Mouse (Mus musculus): Measurements from ENCODE around the gene Psmd11. TPM values are rescaled to one million over a fixed set of nuclear protein-coding genes. Genes with fewer than 3 reads are reported as not detected.
"Not testable (repeated sequence)": the region's sequence is repeated elsewhere in the genome, so short reads cannot be mapped to it uniquely, and the experiment has no call there.

Gene Psmd11
- total and polyA plus RNA-seq, 2 experiments from 2014 or later, result 33.4 to 310 TPM

- H3K36me3 ChIP-seq (ENCODE audit: insufficient read depth), result peaks cover 26% of the 10 kb centered on the region
- H3K4me3 ChIP-seq (ENCODE audit: low read depth, low read length), result 0 out of 2 replicates have a peak overlapping the region, but pooled peaks have one; percentile 100
- H3K9me3 ChIP-seq (ENCODE audit: low read length), result no peaks in the 10 kb centered on the region
- peak overlapping the region; percentile 67 for H3K4me2 ChIP-seq (ENCODE audit: low read depth)
- peaks cover 25% of the 10 kb centered on the region for H3K4me1 ChIP-seq (ENCODE audit: insufficient read depth)
- ATAC-seq (no peak), DNase-seq (no peak)
- H3K27me3 ChIP-seq (ENCODE audit: insufficient read depth, low read length), result no peaks in the 10 kb centered on the region
- H3K27ac ChIP-seq (ENCODE audit: low read depth, low read length), result no peak overlapping the region
- WGBS, result 61% methylated on average over 2 of the region's 2 CpGs
- no peak overlapping the region for H3K9ac ChIP-seq
- no peak for TF ChIP-seq CTCF (IDR thresholded peaks at IDR 0.05; ENCODE audit: low read depth)
Observed at GRCm38 (mm10) chr11:80386790-80387189, 41.6 kb upstream of the Psmd11 start.

DNA sequence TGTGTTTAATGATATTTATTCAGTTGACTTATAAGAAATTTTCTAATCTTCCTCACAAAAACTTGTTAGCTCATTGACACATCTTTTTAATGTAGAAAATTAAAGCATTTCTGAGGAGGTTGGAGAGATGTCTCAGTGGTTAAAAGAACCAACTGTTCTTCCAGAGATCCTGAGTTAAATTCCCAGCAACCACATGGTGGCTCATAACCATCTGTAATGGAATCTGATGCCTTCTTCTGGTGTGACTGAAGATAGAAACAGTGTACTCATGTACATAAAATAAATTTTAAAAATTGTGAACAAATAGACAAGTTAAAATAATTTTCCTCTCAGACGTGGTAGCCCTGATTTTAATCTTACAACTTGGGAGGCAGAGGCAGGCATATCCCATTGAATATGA is 38.5 kb upstream of the Psmd11 start:
- H3K27ac ChIP-seq (ENCODE audit: low read depth, low read length), result no peak overlapping the region
- no peaks in the 10 kb centered on the region for H3K27me3 ChIP-seq (ENCODE audit: insufficient read depth, low read length)
- TF ChIP-seq CTCF (IDR thresholded peaks at IDR 0.05; ENCODE audit: low read depth), result no peak
- H3K9me3 ChIP-seq (ENCODE audit: low read length), result no peaks in the 10 kb centered on the region
- H3K4me1 ChIP-seq (ENCODE audit: insufficient read depth), result peaks cover 22% of the 10 kb centered on the region
- WGBS, result 64% methylated on average over 1 of the region's 1 CpGs
- no peak overlapping the region for H3K4me2 ChIP-seq (ENCODE audit: low read depth)
- H3K4me3 ChIP-seq (ENCODE audit: low read depth, low read length), result no peak overlapping the region
- DNase-seq, result no peak
- ATAC-seq, result no peak
- peaks cover 44% of the 10 kb centered on the region for H3K36me3 ChIP-seq (ENCODE audit: insufficient read depth)
- no peak overlapping the region for H3K9ac ChIP-seq

- Histone ChIP-seq H3K4me3 (ENCODE audit: low read depth, low read length) (no peak overlapping the region), H3K36me3 (ENCODE audit: insufficient read depth) (peaks cover 60% of the 10 kb centered on the region), H3K4me1 (ENCODE audit: insufficient read depth) (peaks cover 5% of the 10 kb centered on the region; the same call in 1 of the 2 replicates), H3K27ac (ENCODE audit: low read depth, low read length) (no peak overlapping the region), H3K4me2 (ENCODE audit: low read depth) (no peak overlapping the region), H3K9ac (no peak overlapping the region), H3K9me3 (ENCODE audit: low read length) (no peaks in the 10 kb centered on the region), H3K27me3 (ENCODE audit: insufficient read depth, low read length) (no peaks in the 10 kb centered on the region)
- no peak for DNase-seq
- no peak for TF ChIP-seq CTCF (IDR thresholded peaks at IDR 0.05; ENCODE audit: low read depth)
- WGBS, result 92% methylated on average over 2 of the region's 2 CpGs
- ATAC-seq, result no peak
Observed at GRCm38 (mm10) chr11:80391407-80392120, 36.9 kb upstream of the Psmd11 start.

- DNase-seq, result no peak
- ATAC-seq, result no peak
- peaks cover 63% of the 10 kb centered on the region for H3K36me3 ChIP-seq (ENCODE audit: insufficient read depth)
- no peak overlapping the region for H3K9ac ChIP-seq
- no peak overlapping the region for H3K4me3 ChIP-seq (ENCODE audit: low read depth, low read length)
- H3K27me3 ChIP-seq (ENCODE audit: insufficient read depth, low read length), result no peaks in the 10 kb centered on the region
- H3K27ac ChIP-seq (ENCODE audit: low read depth, low read length), result no peak overlapping the region
- no peaks in the 10 kb centered on the region for H3K9me3 ChIP-seq (ENCODE audit: low read length)
- 95% methylated on average over 3 of the region's 3 CpGs for WGBS
- H3K4me2 ChIP-seq (ENCODE audit: low read depth), result no peak overlapping the region
- no peak for TF ChIP-seq CTCF (IDR thresholded peaks at IDR 0.05; ENCODE audit: low read depth)
- H3K4me1 ChIP-seq (ENCODE audit: insufficient read depth), result no peaks in the 10 kb centered on the region
Observed at GRCm38 (mm10) chr11:80395930-80396329, 32.5 kb upstream of the Psmd11 start.

DNA sequence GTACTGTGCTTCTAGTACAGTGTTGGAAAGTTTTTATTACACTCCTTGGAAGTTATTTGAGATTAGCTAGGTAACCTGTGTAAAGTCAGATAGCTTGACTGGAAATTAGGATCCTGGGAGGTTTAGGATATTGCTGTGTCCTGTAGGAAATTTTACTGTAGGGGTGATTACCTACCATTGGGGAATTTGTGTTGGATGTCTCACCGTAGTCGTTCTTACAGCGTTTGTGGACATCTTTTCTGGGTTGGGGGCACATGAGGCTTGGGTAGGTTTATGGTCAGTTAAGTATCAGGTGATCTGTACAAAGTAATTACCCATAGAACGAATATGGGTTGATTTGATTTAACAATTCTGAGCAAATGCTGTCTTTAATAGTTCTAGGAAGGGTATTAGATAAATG is 31.8 kb upstream of the Psmd11 start:
- ATAC-seq (no peak), DNase-seq (no peak)
- Histone ChIP-seq H3K27ac (ENCODE audit: low read depth, low read length) (no peak overlapping the region), H3K9me3 (ENCODE audit: low read length) (no peaks in the 10 kb centered on the region), H3K4me2 (ENCODE audit: low read depth) (no peak overlapping the region), H3K9ac (no peak overlapping the region), H3K27me3 (ENCODE audit: insufficient read depth, low read length) (no peaks in the 10 kb centered on the region), H3K4me1 (ENCODE audit: insufficient read depth) (no peaks in the 10 kb centered on the region), H3K36me3 (ENCODE audit: insufficient read depth) (peaks cover 59% of the 10 kb centered on the region), H3K4me3 (ENCODE audit: low read depth, low read length) (no peak overlapping the region)
- TF ChIP-seq CTCF (IDR thresholded peaks at IDR 0.05; ENCODE audit: low read depth), result no peak
- 95% methylated on average over 4 of the region's 4 CpGs for WGBS

DNA sequence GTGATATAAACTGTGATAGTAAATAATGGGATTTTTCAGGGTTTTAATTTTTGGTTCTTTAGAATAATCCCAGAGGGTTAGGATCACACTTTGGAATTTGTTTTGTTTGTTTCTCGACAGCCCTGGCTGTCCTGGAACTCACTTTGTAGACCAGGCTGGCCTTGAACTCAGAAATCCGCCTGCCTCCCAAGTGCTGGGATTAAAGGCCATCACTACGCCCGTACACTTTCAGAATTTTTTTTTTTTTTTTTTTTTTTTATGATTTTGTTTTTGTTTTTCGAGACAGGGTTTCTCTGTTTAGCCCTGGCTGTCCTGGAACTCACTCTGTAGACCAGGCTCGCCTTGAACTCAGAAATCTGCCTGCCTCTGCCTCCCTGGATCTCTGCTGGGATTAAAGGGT is 20.5 kb upstream of the Psmd11 start:
- ATAC-seq; H3K4me2 ChIP-seq (ENCODE audit: low read depth); H3K27ac ChIP-seq (ENCODE audit: low read depth, low read length); H3K4me1 ChIP-seq (ENCODE audit: insufficient read depth); H3K9ac ChIP-seq; DNase-seq; H3K4me3 ChIP-seq (ENCODE audit: low read depth, low read length); H3K27me3 ChIP-seq (ENCODE audit: insufficient read depth, low read length); H3K9me3 ChIP-seq (ENCODE audit: low read length): not testable (repeated sequence)
- 96% methylated on average over 6 of the region's 6 CpGs for WGBS
- H3K36me3 ChIP-seq (ENCODE audit: insufficient read depth), result peaks cover 41% of the 10 kb centered on the region

GRCm38 (mm10) chr11:80410377-80410776 is 18.0 kb upstream of the Psmd11 start:
- ATAC-seq, result no peak
- no peak for DNase-seq
- no peak overlapping the region for H3K4me3 ChIP-seq (ENCODE audit: low read depth, low read length)
- H3K4me2 ChIP-seq (ENCODE audit: low read depth), result no peak overlapping the region
- H3K4me1 ChIP-seq (ENCODE audit: insufficient read depth), result no peaks in the 10 kb centered on the region
- H3K27me3 ChIP-seq (ENCODE audit: insufficient read depth, low read length), result no peaks in the 10 kb centered on the region
- H3K9ac ChIP-seq, result no peak overlapping the region
- no peaks in the 10 kb centered on the region for H3K9me3 ChIP-seq (ENCODE audit: low read length)
- WGBS, result 95% methylated on average over 2 of the region's 2 CpGs
- no peak overlapping the region for H3K27ac ChIP-seq (ENCODE audit: low read depth, low read length)
- TF ChIP-seq CTCF (IDR thresholded peaks at IDR 0.05; ENCODE audit: low read depth), result no peak
- peaks cover 35% of the 10 kb centered on the region for H3K36me3 ChIP-seq (ENCODE audit: insufficient read depth)

All from forebrain, postnatal 0 days (tissue).